Mouse (Mus musculus): ENCODE data around the gene Ptprg. TPM values are rescaled to one million over a fixed set of nuclear protein-coding genes. Genes with fewer than 3 reads are reported as not detected.

Gene Ptprg
- polyA plus RNA-seq, 1 experiment from 2014 or later: 15.2 TPM

GRCm38 (mm10) chr14:11874960-11875889, 321.9 kb downstream of the Ptprg start:
- H3K4me3 ChIP-seq (ENCODE audit: low read depth, low read length): no peak overlapping the region
- H3K36me3 ChIP-seq (ENCODE audit: control insufficient read depth, insufficient read depth, low read length): no peaks in the 10 kb centered on the region
- ATAC-seq (replicated peaks; ENCODE audit: insufficient number of reproducible peaks, low FRiP score, low TSS enrichment): no peak
- no peak overlapping the region for H3K9ac ChIP-seq (ENCODE audit: low read depth, low read length)
- H3K27ac ChIP-seq (ENCODE audit: low read depth, low read length): no peak overlapping the region
- 82% methylated on average over 11 of the region's 11 CpGs for whole genome bisulfite sequencing (ENCODE audit: insufficient replicate concordance)
- H3K4me1 ChIP-seq (ENCODE audit: control insufficient read depth, insufficient read depth, low read length): 0 out of 2 replicates have a peak, but pooled peaks cover 2% of the 10 kb centered on the region
- H3K27me3 ChIP-seq (ENCODE audit: control insufficient read depth, insufficient read depth, low read length): no peaks in the 10 kb centered on the region
- H3K4me2 ChIP-seq: no peak overlapping the region
- no peaks in the 10 kb centered on the region for H3K9me3 ChIP-seq (replicated peaks; ENCODE audit: control insufficient read depth, low read length)

DNA sequence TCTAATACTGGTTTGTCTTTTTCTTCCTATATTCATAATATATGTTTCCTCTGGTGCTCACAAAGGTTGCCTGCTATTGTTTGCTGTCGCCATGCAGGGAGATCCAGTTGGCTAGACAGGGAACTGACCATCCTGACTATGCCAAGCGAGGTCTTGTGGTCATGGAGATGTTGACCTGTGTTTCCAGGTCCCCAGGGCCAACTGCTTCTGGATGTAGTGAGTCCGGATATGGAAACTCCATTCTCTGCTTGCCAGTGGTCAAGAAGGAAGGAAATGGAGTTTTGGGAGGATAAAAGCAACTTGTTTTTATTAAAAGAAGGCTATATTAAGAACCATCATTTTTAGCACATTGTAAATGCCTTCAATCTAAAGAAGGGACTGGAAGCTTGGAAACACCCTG, 327.8 kb downstream of the Ptprg start:
- Histone ChIP-seq H3K36me3 (ENCODE audit: control insufficient read depth, insufficient read depth, low read length) (no peaks in the 10 kb centered on the region), H3K4me3 (ENCODE audit: low read depth, low read length) (no peak overlapping the region), H3K4me1 (ENCODE audit: control insufficient read depth, insufficient read depth, low read length) (peaks cover 24% of the 10 kb centered on the region), H3K4me2 (no peak overlapping the region), H3K27ac (ENCODE audit: low read depth, low read length) (no peak overlapping the region), H3K9me3 (replicated peaks; ENCODE audit: control insufficient read depth, low read length) (no peaks in the 10 kb centered on the region), H3K27me3 (ENCODE audit: control insufficient read depth, insufficient read depth, low read length) (no peaks in the 10 kb centered on the region), H3K9ac (ENCODE audit: low read depth, low read length) (no peak overlapping the region)
- 72% methylated on average over 3 of the region's 3 CpGs for WGBS (ENCODE audit: insufficient replicate concordance)
- ATAC-seq (replicated peaks; ENCODE audit: insufficient number of reproducible peaks, low FRiP score, low TSS enrichment): no peak

DNA sequence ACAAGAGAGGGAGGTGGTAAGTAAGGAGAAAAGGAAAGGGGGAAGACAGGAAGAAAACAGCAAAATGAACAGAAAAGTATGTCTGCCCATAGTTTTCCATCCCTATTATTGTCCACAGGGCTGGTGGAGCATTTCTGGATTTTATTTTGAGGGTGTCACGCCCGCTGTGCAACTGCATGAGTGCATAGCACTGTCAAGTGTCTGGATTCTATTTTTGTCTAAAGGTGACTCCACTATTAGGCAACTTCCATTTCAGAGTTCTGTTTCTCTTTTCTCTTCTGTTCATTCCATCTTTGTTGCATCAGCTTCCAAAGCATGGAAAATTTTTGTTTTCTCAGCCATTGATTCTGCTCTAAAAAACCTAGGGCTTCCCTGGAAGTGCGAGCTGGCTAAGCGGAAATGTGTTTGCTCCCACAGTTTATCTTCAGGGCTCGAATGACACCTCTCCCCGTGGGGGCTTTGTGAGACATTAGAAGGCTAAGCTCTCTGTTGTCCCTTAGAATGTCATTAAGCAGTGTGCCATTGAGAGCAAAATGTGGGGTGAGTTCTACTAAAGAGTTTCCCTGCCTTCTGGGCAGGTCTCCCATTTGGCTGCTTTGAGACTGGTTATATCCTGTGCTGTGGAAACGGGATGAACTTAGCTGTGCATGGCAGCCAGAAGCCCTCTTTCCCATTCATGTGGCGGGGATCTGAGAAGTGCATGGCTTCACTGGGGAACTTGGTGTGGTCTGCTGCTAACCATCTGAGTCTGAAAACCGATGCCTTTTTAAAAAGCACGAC, 330.0 kb downstream of the Ptprg start:
- 21% methylated on average over 10 of the region's 10 CpGs for WGBS (ENCODE audit: insufficient replicate concordance)
- Histone ChIP-seq H3K9me3 (replicated peaks; ENCODE audit: control insufficient read depth, low read length) (no peaks in the 10 kb centered on the region), H3K27ac (ENCODE audit: low read depth, low read length) (peak overlapping the region; percentile 92), H3K36me3 (ENCODE audit: control insufficient read depth, insufficient read depth, low read length) (no peaks in the 10 kb centered on the region), H3K9ac (ENCODE audit: low read depth, low read length) (peak overlapping the region; percentile 4), H3K4me2 (peak overlapping the region; percentile 51), H3K27me3 (ENCODE audit: control insufficient read depth, insufficient read depth, low read length) (no peaks in the 10 kb centered on the region), H3K4me1 (ENCODE audit: control insufficient read depth, insufficient read depth, low read length) (peaks cover 24% of the 10 kb centered on the region), H3K4me3 (ENCODE audit: low read depth, low read length) (no peak overlapping the region)
- no peak for ATAC-seq (replicated peaks; ENCODE audit: insufficient number of reproducible peaks, low FRiP score, low TSS enrichment)

DNA sequence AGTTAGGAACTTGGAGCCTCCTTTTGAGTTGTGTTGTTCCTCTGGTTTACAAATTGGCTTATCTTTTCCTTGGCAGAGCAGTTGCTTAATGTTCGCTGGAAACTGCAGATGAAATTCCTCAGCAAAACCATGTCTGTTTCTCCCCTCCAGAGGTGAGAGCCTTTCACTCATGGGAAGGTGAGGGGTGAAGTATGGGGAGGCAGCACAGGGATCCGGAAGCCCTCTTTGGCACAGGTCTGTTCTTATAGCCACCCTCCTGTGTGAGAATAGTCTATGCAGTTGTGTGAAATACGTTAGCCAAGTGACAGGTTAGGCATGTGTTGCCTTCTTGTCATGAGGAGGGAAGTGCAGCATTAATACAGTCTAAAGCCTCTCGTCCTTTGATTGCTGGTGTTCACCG, 330.7 kb downstream of the Ptprg start:
- Histone ChIP-seq H3K27ac (ENCODE audit: low read depth, low read length) (peak overlapping the region; percentile 92), H3K4me3 (ENCODE audit: low read depth, low read length) (no peak overlapping the region), H3K36me3 (ENCODE audit: control insufficient read depth, insufficient read depth, low read length) (no peaks in the 10 kb centered on the region), H3K4me1 (ENCODE audit: control insufficient read depth, insufficient read depth, low read length) (peaks cover 24% of the 10 kb centered on the region), H3K9ac (ENCODE audit: low read depth, low read length) (peak overlapping the region; percentile 4; the same call in 1 of the 2 replicates), H3K27me3 (ENCODE audit: control insufficient read depth, insufficient read depth, low read length) (no peaks in the 10 kb centered on the region), H3K9me3 (replicated peaks; ENCODE audit: control insufficient read depth, low read length) (no peaks in the 10 kb centered on the region), H3K4me2 (peak overlapping the region; percentile 51)
- 43% methylated on average over 5 of the region's 5 CpGs for WGBS (ENCODE audit: insufficient replicate concordance)
- no peak for ATAC-seq (replicated peaks; ENCODE audit: insufficient number of reproducible peaks, low FRiP score, low TSS enrichment)

- H3K4me1 ChIP-seq (ENCODE audit: control insufficient read depth, insufficient read depth, low read length): peaks cover 17% of the 10 kb centered on the region
- no peak overlapping the region for H3K27ac ChIP-seq (ENCODE audit: low read depth, low read length)
- no peak overlapping the region for H3K4me2 ChIP-seq
- H3K36me3 ChIP-seq (ENCODE audit: control insufficient read depth, insufficient read depth, low read length): no peaks in the 10 kb centered on the region
- WGBS (ENCODE audit: insufficient replicate concordance): 58% methylated on average over 3 of the region's 3 CpGs
- ATAC-seq (replicated peaks; ENCODE audit: insufficient number of reproducible peaks, low FRiP score, low TSS enrichment): no peak
- no peaks in the 10 kb centered on the region for H3K9me3 ChIP-seq (replicated peaks; ENCODE audit: control insufficient read depth, low read length)
- no peaks in the 10 kb centered on the region for H3K27me3 ChIP-seq (ENCODE audit: control insufficient read depth, insufficient read depth, low read length)
- H3K4me3 ChIP-seq (ENCODE audit: low read depth, low read length): no peak overlapping the region
- no peak overlapping the region for H3K9ac ChIP-seq (ENCODE audit: low read depth, low read length)
Measured at GRCm38 (mm10) chr14:11886417-11886816, 333.1 kb downstream of the Ptprg start.

DNA sequence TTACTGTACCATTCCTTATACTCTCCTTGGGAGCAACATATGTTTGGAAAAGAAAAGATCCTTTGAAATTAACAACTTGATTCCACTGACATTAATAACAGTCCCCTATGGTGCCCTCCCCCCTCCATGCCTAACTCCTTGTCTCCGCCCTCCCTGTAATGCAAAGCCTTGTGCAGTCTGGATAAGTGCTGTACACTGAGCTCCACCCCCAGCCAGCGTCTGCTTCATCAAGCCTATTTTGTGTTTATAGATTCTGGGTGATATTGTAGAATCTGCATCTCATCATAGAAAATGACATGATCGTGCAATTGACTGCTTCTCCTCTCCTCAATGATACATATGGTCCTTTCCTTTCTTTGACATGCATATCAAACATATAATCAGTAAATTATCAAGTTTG, 337.6 kb downstream of the Ptprg start:
- 82% methylated on average over 3 of the region's 3 CpGs for WGBS (ENCODE audit: insufficient replicate concordance)
- peaks cover 13% of the 10 kb centered on the region for H3K4me1 ChIP-seq (ENCODE audit: control insufficient read depth, insufficient read depth, low read length)

GRCm38 (mm10) chr14:11892621-11893020, 339.3 kb downstream of the Ptprg start:
- no peak for ATAC-seq (replicated peaks; ENCODE audit: insufficient number of reproducible peaks, low FRiP score, low TSS enrichment)
- H3K4me1 ChIP-seq (ENCODE audit: control insufficient read depth, insufficient read depth, low read length): peaks cover 15% of the 10 kb centered on the region
- no peak overlapping the region for H3K4me2 ChIP-seq
- no peaks in the 10 kb centered on the region for H3K27me3 ChIP-seq (ENCODE audit: control insufficient read depth, insufficient read depth, low read length)
- WGBS (ENCODE audit: insufficient replicate concordance): 22% methylated on average over 9 of the region's 9 CpGs
- H3K9ac ChIP-seq (ENCODE audit: low read depth, low read length): no peak overlapping the region
- no peak overlapping the region for H3K27ac ChIP-seq (ENCODE audit: low read depth, low read length)
- H3K9me3 ChIP-seq (replicated peaks; ENCODE audit: control insufficient read depth, low read length): no peaks in the 10 kb centered on the region
- H3K4me3 ChIP-seq (ENCODE audit: low read depth, low read length): no peak overlapping the region
- H3K36me3 ChIP-seq (ENCODE audit: control insufficient read depth, insufficient read depth, low read length): no peaks in the 10 kb centered on the region

More for the DNA sequence above, 337.6 kb downstream of the Ptprg start:
- Histone ChIP-seq H3K4me2 (no peak overlapping the region), H3K27me3 (ENCODE audit: control insufficient read depth, insufficient read depth, low read length) (no peaks in the 10 kb centered on the region), H3K9me3 (replicated peaks; ENCODE audit: control insufficient read depth, low read length) (no peaks in the 10 kb centered on the region), H3K36me3 (ENCODE audit: control insufficient read depth, insufficient read depth, low read length) (no peaks in the 10 kb centered on the region), H3K4me3 (ENCODE audit: low read depth, low read length) (no peak overlapping the region), H3K9ac (ENCODE audit: low read depth, low read length) (no peak overlapping the region), H3K27ac (ENCODE audit: low read depth, low read length) (no peak overlapping the region)
- ATAC-seq (replicated peaks; ENCODE audit: insufficient number of reproducible peaks, low FRiP score, low TSS enrichment): no peak

GRCm38 (mm10) chr14:11895486-11895885, 342.2 kb downstream of the Ptprg start:
- Histone ChIP-seq H3K27me3 (ENCODE audit: control insufficient read depth, insufficient read depth, low read length) (no peaks in the 10 kb centered on the region), H3K4me2 (no peak overlapping the region; the same call in 1 of the 2 replicates), H3K27ac (ENCODE audit: low read depth, low read length) (no peak overlapping the region), H3K4me1 (ENCODE audit: control insufficient read depth, insufficient read depth, low read length) (peaks cover 15% of the 10 kb centered on the region), H3K9ac (ENCODE audit: low read depth, low read length) (peak overlapping the region; percentile 56; the same call in 1 of the 2 replicates), H3K4me3 (ENCODE audit: low read depth, low read length) (no peak overlapping the region), H3K36me3 (ENCODE audit: control insufficient read depth, insufficient read depth, low read length) (no peaks in the 10 kb centered on the region), H3K9me3 (replicated peaks; ENCODE audit: control insufficient read depth, low read length) (no peaks in the 10 kb centered on the region)
- WGBS (ENCODE audit: insufficient replicate concordance): 32% methylated on average over 13 of the region's 13 CpGs
- no peak for ATAC-seq (replicated peaks; ENCODE audit: insufficient number of reproducible peaks, low FRiP score, low TSS enrichment)
